Mouse (Mus musculus) kidney, postnatal 25 days (tissue): ENCODE measurements around the gene Edn3.

ENCODE experiments used
- DNase-seq, 2 experiments: peaks; one replicate each; pipeline ENCODE4 v3.0.0; 2021; ENCODE audit warnings: mixed read lengths in 2 of 2

Gene Edn3

DNA sequence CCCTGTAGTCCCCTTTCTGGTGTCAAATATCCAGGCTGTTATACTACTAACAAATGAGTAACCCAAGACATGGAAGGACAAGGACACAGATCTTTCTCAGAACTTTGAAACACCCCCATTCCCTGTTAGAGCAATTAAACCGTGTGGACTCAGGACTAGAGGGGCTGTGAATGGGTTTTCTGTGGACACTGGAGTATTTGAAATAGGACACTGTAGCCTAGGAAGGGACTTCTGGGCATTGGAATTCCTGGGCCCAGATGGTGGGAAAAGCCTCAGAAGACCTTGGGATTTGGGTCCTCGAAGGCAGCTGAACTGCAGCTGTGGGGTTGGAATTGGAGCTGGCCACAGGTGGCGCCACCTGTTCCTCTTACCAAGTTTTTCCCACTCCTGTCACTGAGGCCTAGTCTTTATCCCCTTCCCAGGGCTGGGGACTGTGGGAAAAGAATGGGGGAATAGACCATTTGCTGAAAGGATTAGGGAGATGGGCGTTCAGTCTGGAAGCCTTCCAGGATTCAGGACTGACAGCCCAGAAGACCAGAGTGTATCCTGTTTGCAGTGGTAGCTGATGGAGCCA is 37.2 kb downstream of the Edn3 start:
- DNase-seq = no peak

GRCm38 (mm10) chr2:174802453-174802852 is 42.0 kb downstream of the Edn3 start:
- DNase-seq = no peak

DNA sequence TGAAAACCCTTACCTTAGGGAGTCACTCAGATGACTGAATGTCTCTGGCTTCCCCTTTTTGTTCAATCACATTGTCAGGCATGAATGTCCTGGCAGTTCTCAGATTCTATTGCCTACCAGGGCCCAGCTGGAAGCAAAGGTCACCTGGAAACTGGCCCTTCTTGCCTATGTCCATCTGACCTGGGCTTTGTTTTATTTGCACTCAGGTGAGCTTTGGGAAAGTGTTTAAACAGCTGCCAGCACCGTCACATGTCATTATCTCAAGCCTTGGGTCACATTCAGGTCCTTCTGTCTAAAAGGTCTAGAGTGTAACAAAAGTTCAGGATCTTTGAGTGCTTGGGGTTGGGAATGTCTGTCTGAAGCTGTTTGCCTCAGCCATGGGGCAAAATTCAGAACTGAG is 43.2 kb downstream of the Edn3 start:
- no peak for DNase-seq

DNA sequence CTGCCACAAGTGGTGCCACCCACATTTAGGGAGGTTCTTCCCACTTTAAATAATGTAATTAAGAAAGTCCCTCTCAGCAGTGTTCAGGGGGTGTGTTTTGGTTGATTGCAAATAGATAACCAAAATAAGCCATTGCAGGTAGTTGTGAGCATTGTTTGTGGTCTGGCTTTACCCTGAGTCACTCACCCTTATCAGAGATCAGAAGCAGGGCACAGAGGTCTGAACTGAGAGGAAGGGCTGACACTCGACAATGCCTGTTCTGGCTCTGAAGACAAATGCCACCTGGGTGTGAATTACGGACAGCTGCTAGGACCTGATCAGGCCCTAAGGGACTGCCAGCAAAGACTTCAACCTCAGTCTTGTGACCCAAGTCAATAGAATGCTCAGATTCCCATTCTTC is 47.5 kb downstream of the Edn3 start:
- no peak for DNase-seq

DNA sequence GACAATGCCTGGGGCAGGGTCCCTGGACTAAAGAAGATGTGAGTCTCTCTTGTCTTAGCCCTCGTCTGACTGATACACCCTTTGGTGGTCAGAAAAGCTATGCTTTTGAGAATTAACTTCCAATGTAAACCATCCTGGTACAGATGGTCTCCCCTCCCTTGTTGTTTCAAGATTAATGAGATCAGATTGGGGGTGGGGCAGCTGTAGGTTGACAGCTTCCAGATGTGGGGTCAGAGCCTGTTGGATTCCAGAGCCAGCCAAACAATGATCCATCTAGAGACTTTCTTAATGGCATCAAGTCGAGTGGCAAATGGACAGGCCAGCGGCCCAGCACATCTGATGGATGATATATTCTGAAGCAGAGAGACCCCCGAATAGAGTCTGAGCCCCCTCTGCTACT is 48.9 kb downstream of the Edn3 start:
- DNase-seq = no peak

DNA sequence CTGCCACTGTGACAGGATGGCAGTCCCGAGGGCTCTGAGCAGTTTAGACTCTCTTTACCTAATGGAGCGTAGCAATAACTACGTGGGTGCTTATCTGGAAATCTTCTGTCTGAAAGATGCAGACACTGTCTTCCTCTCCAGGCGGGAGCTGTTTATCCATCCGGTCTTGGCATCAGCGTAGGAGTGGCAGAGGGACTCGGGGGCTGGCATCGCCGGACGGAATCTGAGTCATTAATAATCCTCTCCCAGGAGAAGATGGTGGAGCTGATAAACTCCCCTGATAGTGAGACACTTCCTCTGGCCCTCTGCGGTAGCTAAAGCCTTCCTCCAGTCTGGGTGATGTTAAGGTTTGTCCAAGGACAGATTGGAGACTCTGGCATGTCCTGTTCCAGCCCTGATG is 52.9 kb downstream of the Edn3 start:
- no peak for DNase-seq

GRCm38 (mm10) chr2:174816163-174816562 is 55.7 kb downstream of the Edn3 start:
- no peak for DNase-seq

GRCm38 (mm10) chr2:174820286-174820685 is 59.9 kb downstream of the Edn3 start:
- no peak for DNase-seq

- no peak for DNase-seq
Measured at GRCm38 (mm10) chr2:174827829-174828228, 67.4 kb downstream of the Edn3 start.

DNA sequence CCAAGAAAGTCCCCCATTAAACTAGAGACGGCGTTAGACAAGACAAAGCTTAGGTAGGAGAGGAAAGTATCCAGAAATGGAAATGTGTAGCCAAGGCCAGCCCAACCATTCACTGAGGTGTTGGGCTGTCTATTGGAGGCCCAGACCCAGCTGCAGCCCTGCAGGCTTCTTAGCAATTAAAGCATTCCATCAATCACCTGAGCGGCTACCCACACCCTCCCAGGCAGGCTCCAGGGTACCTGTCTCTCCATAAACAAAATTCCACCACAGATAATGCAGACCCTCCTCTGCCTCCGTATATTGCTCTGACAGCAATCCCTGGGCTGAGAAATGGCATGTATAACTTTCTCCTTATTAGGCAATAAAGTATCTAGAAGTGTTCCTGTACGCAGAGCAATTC is 73.2 kb downstream of the Edn3 start:
- DNase-seq = no peak
